ENCODE assay signal across 9 mouse cellular contexts in the genomic region with DNA sequence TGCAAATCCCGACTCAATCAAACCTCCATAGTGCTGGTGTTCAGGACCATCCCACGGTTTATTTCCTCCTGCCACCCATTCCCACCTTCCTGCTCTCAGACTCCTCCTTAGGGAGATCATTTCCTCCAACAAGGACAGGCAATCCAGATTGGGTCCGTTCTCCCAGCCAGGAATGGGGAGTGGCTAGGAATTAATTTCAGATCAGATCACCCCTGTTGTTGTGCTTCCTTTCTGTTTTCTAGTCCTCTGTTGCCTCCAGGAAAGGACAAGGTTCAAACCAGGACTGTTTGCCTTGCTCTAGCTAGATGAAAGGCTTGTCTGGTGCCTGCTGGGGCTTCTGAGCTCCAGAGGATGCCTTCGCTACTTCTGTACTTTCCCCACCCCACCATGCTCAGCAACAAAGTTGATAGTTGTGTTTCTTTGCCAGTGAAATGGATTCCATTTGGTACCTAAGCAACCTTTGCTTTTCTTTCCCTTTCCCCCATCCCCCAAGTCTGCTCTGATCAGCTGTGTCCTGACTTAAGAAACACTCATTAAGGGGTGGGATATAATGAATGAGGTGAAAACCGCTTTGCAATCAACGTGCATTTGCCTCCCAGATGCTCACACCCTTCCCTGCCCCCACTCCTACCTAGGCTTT. TPM values are rescaled to one million over a fixed set of nuclear protein-coding genes. Genes with fewer than 3 reads are reported as not detected.
DNase-seq lines count a peak whose midpoint lies in the region; ATAC-seq lines count a peak whose summit lies in the region.
"Had no signal": no experiment of that assay in that cellular context is flagged by ENCODE, and none has a peak within 500 bp of the region (broad histone marks: within the 10 kb centered on the region; RNA-seq: fewer than 3 reads in every experiment).

No protein-coding gene starts in this region.

- H3K9me3 ChIP-seq in heart, embryonic 12.5 days (replicated peaks) = no peaks in the 10 kb centered on the region
- H3K9me3 ChIP-seq in forebrain, embryonic 10.5 days = no peaks in the 10 kb centered on the region

- 0 out of 2 replicates have a peak overlapping the region, but pooled peaks have one; percentile 0 for H3K4me2 ChIP-seq in heart, embryonic 12.5 days

- 46% methylated on average over 6 of the region's 6 CpGs for WGBS in heart, embryonic 12.5 days
- 58% methylated on average over 6 of the region's 6 CpGs for WGBS in forebrain, embryonic 10.5 days

- H3K4me1 ChIP-seq in heart, embryonic 12.5 days (replicated peaks) = peaks cover 29% of the 10 kb centered on the region
- H3K4me1 ChIP-seq in forebrain, embryonic 10.5 days = peaks cover 68% of the 10 kb centered on the region

- DNase-seq in heart, adult 18-20 months = no peak
- DNase-seq in ES-CJ7 (ENCODE audit: low read depth, low spot score) = peak; percentile 58
- DNase-seq in forebrain, embryonic 10.5 days (ENCODE audit: extremely low spot score, low spot score) = no peak
- DNase-seq in kidney, postnatal 14 days = peak; percentile 36
- no peak for DNase-seq in thymus, postnatal 0 days (ENCODE audit: low spot score)
- DNase-seq in adrenal gland, postnatal 25 days = no peak
- DNase-seq: cerebellum, adult 11-12 months had no signal

- no peak for ATAC-seq in heart, embryonic 12.5 days (ENCODE audit: insufficient number of reproducible peaks, low FRiP score)
- ATAC-seq in cerebellum, adult (ENCODE audit: insufficient number of reproducible peaks, low FRiP score, low TSS enrichment) = no peak

- 0 out of 2 replicates have a peak overlapping the region, but pooled peaks have one; percentile 42 for H3K27ac ChIP-seq in heart, embryonic 12.5 days (ENCODE audit: poor library complexity, severe bottlenecking)
- H3K27ac ChIP-seq in forebrain, embryonic 10.5 days = peak overlapping the region; percentile 48; the same call in 1 of the 2 replicates

- H3K36me3 ChIP-seq in heart, embryonic 12.5 days = peaks cover 16% of the 10 kb centered on the region
- H3K36me3 ChIP-seq in forebrain, embryonic 10.5 days (replicated peaks) = peaks cover 18% of the 10 kb centered on the region

- H3K9ac ChIP-seq in heart, embryonic 12.5 days = no peak overlapping the region

- no peaks in the 10 kb centered on the region for H3K27me3 ChIP-seq in heart, embryonic 12.5 days (replicated peaks)
- peaks cover 29% of the 10 kb centered on the region for H3K27me3 ChIP-seq in forebrain, embryonic 10.5 days (ENCODE audit: poor library complexity, severe bottlenecking)

- no peak overlapping the region for H3K4me3 ChIP-seq in heart, embryonic 12.5 days
- H3K4me3 ChIP-seq in forebrain, embryonic 10.5 days = peak overlapping the region; percentile 3; the same call in 1 of the 2 replicates

RNA-seq across cellular contexts. Expression of gene Irf2bpl, which starts 5.0 kb away (rescaled TPM):
- polyA plus RNA-seq in heart, embryonic 12.5 days (2016; fragmentation: Nextera tagmentation; extraction: Ambion mirVana) = 57.8 and 59.5 TPM in 2 replicates
- total RNA-seq in heart, adult 18-20 months (2021) = 10 to 100 TPM; 30.0 to 30.5 TPM
- 20.5 and 22.6 TPM in 2 replicates for polyA plus RNA-seq in forebrain, embryonic 10.5 days (2016; fragmentation: Nextera tagmentation; extraction: Ambion mirVana)
- polyA plus RNA-seq in thymus, postnatal 0 days (2015; fragmentation: Nextera tagmentation; extraction: Ambion mirVana) = 13.1 and 15.5 TPM in 2 replicates
- 65.4 and 74.6 TPM in 2 replicates for total RNA-seq in adrenal gland, postnatal 25 days (2021)

Comparison
In these comparisons a context has a peak if more than half of its experiments do, and no peak if none do; other contexts are left out.
1. DNase-seq: peak in ES-CJ7 (single experiment) and kidney, postnatal 14 days (single experiment); none in heart, adult 18-20 months (0 of 2), forebrain, embryonic 10.5 days (single experiment), thymus, postnatal 0 days (single experiment) and adrenal gland, postnatal 25 days (single experiment).